Mouse (Mus musculus): Measurements from ENCODE around the gene Ly6g5c. TPM values are rescaled to one million over a fixed set of nuclear protein-coding genes. Genes with fewer than 3 reads are reported as not detected.

Gene Ly6g5c
- polyA plus RNA-seq, 1 experiment from 2014 or later, result not detected

DNA sequence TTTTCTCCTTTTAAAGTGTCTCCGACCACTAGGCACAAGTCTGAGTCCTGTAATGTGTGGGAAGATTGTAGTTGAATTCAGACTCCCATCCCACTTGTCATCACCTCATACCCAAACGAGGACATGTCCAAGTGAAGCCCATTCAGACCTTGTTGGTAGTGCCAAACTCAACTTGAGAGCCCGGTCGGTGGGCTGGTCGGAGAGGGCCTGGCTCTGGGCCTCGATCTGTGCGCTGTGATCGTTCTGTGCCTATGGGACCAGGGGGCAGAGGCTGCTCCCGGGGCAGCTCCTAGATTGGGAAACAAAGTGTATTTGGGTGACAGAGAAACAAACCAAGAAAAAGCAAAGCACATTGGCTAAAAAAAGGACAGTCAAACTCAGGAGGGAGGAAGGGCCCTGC, 45.0 kb downstream of the Ly6g5c start:
- 94% methylated on average over 9 of the region's 9 CpGs for WGBS

GRCm38 (mm10) chr17:35153931-35154330, 45.9 kb downstream of the Ly6g5c start:
- Histone ChIP-seq H3K27ac (ENCODE audit: low read depth, low read length) (no peak overlapping the region), H3K9me3 (ENCODE audit: control insufficient read depth, low read length) (no peaks in the 10 kb centered on the region), H3K4me1 (replicated peaks; ENCODE audit: control insufficient read depth, insufficient read depth, low read length) (no peaks in the 10 kb centered on the region; the same call in 1 of the 2 replicates), H3K9ac (ENCODE audit: low read depth, low read length) (no peak overlapping the region), H3K36me3 (ENCODE audit: control insufficient read depth, insufficient read depth, low read length) (peaks cover 93% of the 10 kb centered on the region), H3K27me3 (replicated peaks; ENCODE audit: control insufficient read depth, insufficient read depth, low read length) (no peaks in the 10 kb centered on the region), H3K4me2 (no peak overlapping the region), H3K4me3 (ENCODE audit: low read depth, low read length) (no peak overlapping the region)
- 85% methylated on average over 4 of the region's 4 CpGs for WGBS
- ATAC-seq (replicated peaks; ENCODE audit: low FRiP score), result no peak
- DNase-seq (ENCODE audit: low spot score), result no peak

More for the DNA sequence above, 45.0 kb downstream of the Ly6g5c start:
- DNase-seq (ENCODE audit: low spot score) (no peak), ATAC-seq (replicated peaks; ENCODE audit: low FRiP score) (no peak)
- H3K4me3 ChIP-seq (ENCODE audit: low read depth, low read length), result no peak overlapping the region
- H3K27me3 ChIP-seq (replicated peaks; ENCODE audit: control insufficient read depth, insufficient read depth, low read length), result no peaks in the 10 kb centered on the region
- no peak overlapping the region for H3K4me2 ChIP-seq
- no peaks in the 10 kb centered on the region for H3K9me3 ChIP-seq (ENCODE audit: control insufficient read depth, low read length)
- H3K9ac ChIP-seq (ENCODE audit: low read depth, low read length), result no peak overlapping the region
- no peaks in the 10 kb centered on the region; the same call in 1 of the 2 replicates for H3K4me1 ChIP-seq (replicated peaks; ENCODE audit: control insufficient read depth, insufficient read depth, low read length)
- H3K36me3 ChIP-seq (ENCODE audit: control insufficient read depth, insufficient read depth, low read length), result peaks cover 90% of the 10 kb centered on the region
- H3K27ac ChIP-seq (ENCODE audit: low read depth, low read length), result no peak overlapping the region

DNA sequence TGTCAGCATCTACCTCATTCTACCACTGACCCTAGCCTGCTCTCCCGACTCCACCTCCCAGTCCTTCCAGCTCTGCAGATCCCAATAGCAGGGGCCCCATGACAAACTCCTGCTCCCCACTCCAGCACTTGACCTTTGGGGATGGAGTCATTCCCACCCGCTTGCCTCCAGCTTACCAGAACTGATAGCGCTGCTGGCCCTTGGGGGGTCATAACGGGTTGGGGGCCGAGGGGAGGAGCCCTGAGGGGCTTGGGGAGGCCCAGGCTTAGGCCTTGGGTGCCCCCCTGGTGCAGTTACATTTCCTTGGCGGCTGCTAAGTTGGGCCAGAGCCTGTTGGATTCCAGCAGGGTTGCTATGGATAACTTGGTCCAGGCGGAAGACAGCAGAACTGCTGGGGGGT, 46.5 kb downstream of the Ly6g5c start:
- Histone ChIP-seq H3K9me3 (ENCODE audit: control insufficient read depth, low read length) (no peaks in the 10 kb centered on the region), H3K4me3 (ENCODE audit: low read depth, low read length) (no peak overlapping the region), H3K27me3 (replicated peaks; ENCODE audit: control insufficient read depth, insufficient read depth, low read length) (no peaks in the 10 kb centered on the region), H3K27ac (ENCODE audit: low read depth, low read length) (no peak overlapping the region), H3K4me1 (replicated peaks; ENCODE audit: control insufficient read depth, insufficient read depth, low read length) (no peaks in the 10 kb centered on the region; the same call in 1 of the 2 replicates), H3K9ac (ENCODE audit: low read depth, low read length) (no peak overlapping the region), H3K36me3 (ENCODE audit: control insufficient read depth, insufficient read depth, low read length) (peaks cover 94% of the 10 kb centered on the region), H3K4me2 (no peak overlapping the region)
- ATAC-seq (replicated peaks; ENCODE audit: low FRiP score), result no peak
- no peak for DNase-seq (ENCODE audit: low spot score)
- 87% methylated on average over 7 of the region's 7 CpGs for WGBS

GRCm38 (mm10) chr17:35155451-35155850, 47.4 kb downstream of the Ly6g5c start:
- Histone ChIP-seq H3K4me1 (replicated peaks; ENCODE audit: control insufficient read depth, insufficient read depth, low read length) (no peaks in the 10 kb centered on the region; the same call in 1 of the 2 replicates), H3K27me3 (replicated peaks; ENCODE audit: control insufficient read depth, insufficient read depth, low read length) (no peaks in the 10 kb centered on the region), H3K4me3 (ENCODE audit: low read depth, low read length) (no peak overlapping the region), H3K9ac (ENCODE audit: low read depth, low read length) (no peak overlapping the region), H3K27ac (ENCODE audit: low read depth, low read length) (no peak overlapping the region), H3K4me2 (no peak overlapping the region), H3K9me3 (ENCODE audit: control insufficient read depth, low read length) (no peaks in the 10 kb centered on the region), H3K36me3 (ENCODE audit: control insufficient read depth, insufficient read depth, low read length) (peaks cover 94% of the 10 kb centered on the region)
- ATAC-seq (replicated peaks; ENCODE audit: low FRiP score), result no peak
- no peak for DNase-seq (ENCODE audit: low spot score)
- 94% methylated on average over 12 of the region's 12 CpGs for WGBS

DNA sequence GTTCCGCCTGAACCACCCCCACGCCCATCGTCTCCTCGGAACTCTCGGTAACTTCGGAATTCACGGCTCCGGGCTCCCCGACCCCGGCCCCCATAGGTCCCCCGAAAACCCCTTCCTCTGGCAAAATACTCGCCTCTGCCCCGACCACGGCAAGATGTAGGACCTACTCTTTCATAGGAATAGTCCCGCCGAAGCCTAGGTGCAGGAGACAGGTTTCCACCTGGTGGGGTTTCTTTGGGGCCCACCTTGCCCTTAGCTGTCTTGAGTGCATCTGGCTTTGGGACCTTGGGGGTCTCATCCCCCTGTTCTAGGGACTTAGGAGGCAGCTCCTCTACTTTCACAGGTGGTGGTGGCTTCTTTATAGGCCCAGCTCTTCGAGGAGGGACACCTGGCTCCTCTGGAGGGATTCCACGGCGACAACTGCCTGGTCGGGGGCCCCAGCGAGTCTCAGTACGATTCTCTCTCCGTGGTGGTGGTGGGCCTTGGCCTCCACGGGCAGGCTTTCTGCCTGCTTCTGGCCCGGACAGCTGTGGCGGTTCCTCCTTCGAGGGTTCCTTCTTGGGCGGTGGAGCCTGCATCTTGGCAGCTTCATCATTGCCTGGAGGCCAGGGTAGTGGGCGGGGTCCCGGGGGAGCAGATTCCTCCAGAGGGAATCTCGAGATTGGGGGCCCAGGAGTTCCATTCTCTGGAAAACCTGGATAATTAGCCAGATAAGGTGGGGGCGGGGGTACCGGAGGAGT, 48.6 kb downstream of the Ly6g5c start:
- H3K4me2 ChIP-seq, result no peak overlapping the region
- no peaks in the 10 kb centered on the region for H3K9me3 ChIP-seq (ENCODE audit: control insufficient read depth, low read length)
- no peak for ATAC-seq (replicated peaks; ENCODE audit: low FRiP score)
- peaks cover 96% of the 10 kb centered on the region for H3K36me3 ChIP-seq (ENCODE audit: control insufficient read depth, insufficient read depth, low read length)
- no peak overlapping the region for H3K4me3 ChIP-seq (ENCODE audit: low read depth, low read length)
- H3K4me1 ChIP-seq (replicated peaks; ENCODE audit: control insufficient read depth, insufficient read depth, low read length), result peaks cover under 1% of the 10 kb centered on the region; the same call in 1 of the 2 replicates
- no peaks in the 10 kb centered on the region for H3K27me3 ChIP-seq (replicated peaks; ENCODE audit: control insufficient read depth, insufficient read depth, low read length)
- H3K9ac ChIP-seq (ENCODE audit: low read depth, low read length), result no peak overlapping the region
- H3K27ac ChIP-seq (ENCODE audit: low read depth, low read length), result no peak overlapping the region
- WGBS, result 91% methylated on average over 33 of the region's 33 CpGs
- no peak for DNase-seq (ENCODE audit: low spot score)

GRCm38 (mm10) chr17:35157254-35157653, 49.2 kb downstream of the Ly6g5c start:
- Histone ChIP-seq H3K27me3 (replicated peaks; ENCODE audit: control insufficient read depth, insufficient read depth, low read length) (no peaks in the 10 kb centered on the region), H3K4me1 (replicated peaks; ENCODE audit: control insufficient read depth, insufficient read depth, low read length) (peaks cover 7% of the 10 kb centered on the region), H3K9ac (ENCODE audit: low read depth, low read length) (no peak overlapping the region), H3K4me2 (no peak overlapping the region), H3K27ac (ENCODE audit: low read depth, low read length) (no peak overlapping the region), H3K4me3 (ENCODE audit: low read depth, low read length) (no peak overlapping the region), H3K9me3 (ENCODE audit: control insufficient read depth, low read length) (no peaks in the 10 kb centered on the region), H3K36me3 (ENCODE audit: control insufficient read depth, insufficient read depth, low read length) (peaks cover 98% of the 10 kb centered on the region)
- WGBS, result 93% methylated on average over 8 of the region's 8 CpGs
- no peak for DNase-seq (ENCODE audit: low spot score)
- no peak for ATAC-seq (replicated peaks; ENCODE audit: low FRiP score)

GRCm38 (mm10) chr17:35157661-35158175, 49.6 kb downstream of the Ly6g5c start:
- Histone ChIP-seq H3K27ac (ENCODE audit: low read depth, low read length) (no peak overlapping the region), H3K4me3 (ENCODE audit: low read depth, low read length) (no peak overlapping the region), H3K9ac (ENCODE audit: low read depth, low read length) (no peak overlapping the region), H3K36me3 (ENCODE audit: control insufficient read depth, insufficient read depth, low read length) (peaks cover 96% of the 10 kb centered on the region), H3K9me3 (ENCODE audit: control insufficient read depth, low read length) (no peaks in the 10 kb centered on the region), H3K4me2 (no peak overlapping the region), H3K27me3 (replicated peaks; ENCODE audit: control insufficient read depth, insufficient read depth, low read length) (no peaks in the 10 kb centered on the region), H3K4me1 (replicated peaks; ENCODE audit: control insufficient read depth, insufficient read depth, low read length) (peaks cover 11% of the 10 kb centered on the region)
- 92% methylated on average over 8 of the region's 8 CpGs for WGBS
- DNase-seq (ENCODE audit: low spot score) (no peak), ATAC-seq (replicated peaks; ENCODE audit: low FRiP score) (no peak)

DNA sequence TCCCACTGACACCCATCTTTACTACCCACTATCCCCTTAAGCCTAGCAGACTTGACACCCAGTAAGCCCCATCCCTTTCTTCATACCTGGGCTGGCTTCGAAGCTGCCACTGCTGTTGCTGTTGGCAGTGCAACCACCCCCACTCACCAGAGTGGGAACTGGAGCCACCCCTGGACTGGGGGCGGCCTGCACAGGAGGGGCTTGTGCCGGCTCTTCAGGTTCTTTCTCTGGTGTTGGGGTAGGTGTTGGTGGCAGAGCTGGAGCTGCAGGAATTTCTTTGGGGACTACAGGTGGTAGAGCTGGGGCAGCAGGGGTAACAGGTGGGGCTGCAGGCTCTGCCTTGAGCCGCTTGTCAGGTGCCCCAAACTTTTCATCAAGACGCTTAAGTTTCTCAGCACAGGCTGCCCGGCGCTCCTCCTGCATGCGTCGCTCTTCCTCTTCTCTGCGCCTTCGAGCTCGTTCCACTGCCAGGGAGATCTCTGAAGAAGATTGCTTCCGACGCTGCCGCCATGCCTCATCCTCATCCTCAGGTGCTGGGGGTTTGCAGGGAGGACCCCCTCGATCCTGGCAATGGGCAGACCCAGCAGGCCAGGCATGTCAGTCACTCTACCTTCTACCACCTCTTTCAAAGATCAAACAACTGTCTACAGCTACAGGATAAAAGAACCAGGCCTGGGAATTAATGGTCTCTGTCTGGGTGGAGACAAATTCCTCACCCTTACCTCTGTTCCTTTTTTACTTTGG, 50.9 kb downstream of the Ly6g5c start:
- 95% methylated on average over 16 of the region's 16 CpGs for WGBS
- DNase-seq (ENCODE audit: low spot score), result no peak
- peaks cover 85% of the 10 kb centered on the region for H3K36me3 ChIP-seq (ENCODE audit: control insufficient read depth, insufficient read depth, low read length)
- H3K4me3 ChIP-seq (ENCODE audit: low read depth, low read length), result no peak overlapping the region
- no peaks in the 10 kb centered on the region for H3K9me3 ChIP-seq (ENCODE audit: control insufficient read depth, low read length)
- H3K4me2 ChIP-seq, result no peak overlapping the region
- H3K27me3 ChIP-seq (replicated peaks; ENCODE audit: control insufficient read depth, insufficient read depth, low read length), result no peaks in the 10 kb centered on the region
- no peak overlapping the region; the same call in 1 of the 2 replicates for H3K9ac ChIP-seq (ENCODE audit: low read depth, low read length)
- H3K4me1 ChIP-seq (replicated peaks; ENCODE audit: control insufficient read depth, insufficient read depth, low read length), result peaks cover 15% of the 10 kb centered on the region
- no peak for ATAC-seq (replicated peaks; ENCODE audit: low FRiP score)
- H3K27ac ChIP-seq (ENCODE audit: low read depth, low read length), result no peak overlapping the region

Measured in liver, embryonic 11.5 days (tissue).